Mouse (Mus musculus) liver, adult (tissue): Measurements from ENCODE around the gene Nt5c2.

ENCODE experiments used
- GATA4 ChIP-seq: IDR thresholded peaks from 2 replicates; pipeline ENCODE4 v1.6.1; 2014; ENCODE audit warnings: mild to moderate bottlenecking, low read length; ENCODE audit not compliant: insufficient replicate concordance

The Nt5c2 gene

DNA sequence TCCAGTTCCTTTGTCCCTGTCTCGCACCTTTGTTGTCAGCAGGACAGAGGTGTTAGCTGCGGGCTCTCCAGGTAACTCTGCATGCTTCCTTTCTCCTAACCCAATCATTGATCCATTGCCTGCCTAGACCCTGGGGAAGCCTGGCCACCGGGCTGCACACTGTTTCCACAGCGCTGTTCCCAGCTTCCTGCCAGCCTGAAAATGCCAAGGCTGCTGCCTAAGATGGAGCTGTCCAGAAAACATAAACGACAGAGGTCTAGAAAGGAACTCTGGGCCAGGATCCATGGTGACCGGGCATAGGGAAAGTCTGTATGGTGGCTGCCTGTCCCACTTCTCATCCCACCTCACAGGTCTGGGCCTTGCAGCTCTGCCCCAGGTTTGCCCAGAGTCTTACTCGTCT is 143.3 kb downstream of the Nt5c2 start:
- no peak for TF ChIP-seq GATA4

GRCm38 (mm10) chr19:46871096-46871495 is 143.9 kb downstream of the Nt5c2 start:
- TF ChIP-seq GATA4 = no peak

DNA sequence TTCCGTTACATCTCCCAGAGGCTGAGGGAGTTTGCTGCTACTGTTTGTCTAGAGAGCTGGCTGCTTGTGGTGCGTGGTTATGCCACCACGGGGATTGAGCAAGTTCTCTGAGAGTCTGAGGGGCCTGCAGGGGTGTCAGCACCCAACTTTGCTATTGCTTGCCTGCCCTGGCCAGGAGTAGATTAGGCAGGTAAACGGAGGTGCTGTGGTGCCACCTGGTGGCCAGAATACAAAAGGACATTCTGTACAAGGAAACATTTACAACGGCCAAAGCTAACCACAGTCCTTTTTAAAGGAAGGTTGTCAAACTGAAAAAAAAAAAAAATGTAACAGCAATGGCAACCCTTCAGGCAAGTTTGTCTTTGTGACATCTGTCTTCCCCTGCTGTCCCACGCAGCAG is 145.4 kb downstream of the Nt5c2 start:
- no peak for TF ChIP-seq GATA4

GRCm38 (mm10) chr19:46869049-46869448 is 145.9 kb downstream of the Nt5c2 start:
- no peak for TF ChIP-seq GATA4

GRCm38 (mm10) chr19:46865381-46865780 is 149.6 kb downstream of the Nt5c2 start:
- no peak for TF ChIP-seq GATA4

- no peak for TF ChIP-seq GATA4
Measured at GRCm38 (mm10) chr19:46864731-46865331, 150.1 kb downstream of the Nt5c2 start.

DNA sequence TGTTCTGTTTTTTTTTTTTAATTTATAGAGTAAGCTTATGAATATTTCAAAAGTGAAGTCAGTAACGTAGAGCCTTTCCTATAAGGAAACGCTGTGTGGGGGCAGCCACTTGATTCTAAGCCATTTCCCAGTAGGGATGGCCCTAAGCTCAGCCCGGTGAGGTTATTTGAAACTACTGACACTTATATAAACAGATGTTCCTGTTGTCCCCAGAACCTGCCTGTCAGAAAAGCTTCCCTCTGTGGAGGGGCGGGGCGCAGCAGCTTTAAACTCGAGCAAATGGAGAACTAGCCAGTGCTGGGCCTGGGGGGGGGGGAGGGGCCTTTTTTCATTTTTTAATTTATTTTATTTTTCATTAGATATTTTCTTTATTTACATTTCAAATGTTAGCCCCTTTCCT is 150.9 kb downstream of the Nt5c2 start:
- TF ChIP-seq GATA4 = no peak

- no peak for TF ChIP-seq GATA4
Measured at GRCm38 (mm10) chr19:46863236-46863927, 151.6 kb downstream of the Nt5c2 start.

GRCm38 (mm10) chr19:46862556-46862955 is 152.4 kb downstream of the Nt5c2 start:
- TF ChIP-seq GATA4 = no peak

- TF ChIP-seq GATA4 = no peak
Measured at GRCm38 (mm10) chr19:46858200-46858599, 156.8 kb downstream of the Nt5c2 start.

DNA sequence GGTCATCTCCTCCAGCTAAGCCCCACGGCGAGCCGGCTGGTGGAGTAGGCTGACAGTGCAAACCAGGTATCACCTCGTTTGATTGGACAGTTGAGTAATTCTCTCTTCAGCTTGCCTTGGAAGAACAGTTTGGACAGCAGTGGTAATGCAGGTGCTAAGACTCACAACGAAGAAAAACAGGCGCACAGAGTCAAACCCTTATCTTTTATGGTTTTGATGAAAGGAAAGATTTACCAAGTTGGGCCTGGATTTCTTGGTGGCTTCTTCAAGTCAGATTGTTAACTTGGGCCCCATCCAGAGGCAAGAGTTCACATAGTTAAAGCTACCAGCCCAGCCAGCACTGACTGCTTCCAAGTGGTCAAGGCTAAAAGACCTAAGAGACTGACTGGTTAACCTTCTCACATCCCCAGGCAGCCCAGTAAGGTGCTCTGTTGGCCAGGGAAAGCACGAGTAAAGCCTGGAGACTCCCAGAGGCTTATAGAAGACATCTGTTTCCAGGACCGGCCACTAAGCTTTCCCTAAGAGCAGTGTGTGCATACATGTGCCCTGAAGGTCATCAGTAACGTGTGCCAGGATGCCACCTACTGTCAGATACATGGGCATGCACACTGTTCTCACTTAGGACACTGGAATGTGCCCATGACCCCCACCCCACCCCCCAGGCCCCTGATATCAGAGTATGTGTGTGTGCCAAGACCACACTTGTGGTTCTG is 157.5 kb downstream of the Nt5c2 start:
- TF ChIP-seq GATA4 = no peak

- no peak for TF ChIP-seq GATA4
Measured at GRCm38 (mm10) chr19:46856780-46857179, 158.2 kb downstream of the Nt5c2 start.

DNA sequence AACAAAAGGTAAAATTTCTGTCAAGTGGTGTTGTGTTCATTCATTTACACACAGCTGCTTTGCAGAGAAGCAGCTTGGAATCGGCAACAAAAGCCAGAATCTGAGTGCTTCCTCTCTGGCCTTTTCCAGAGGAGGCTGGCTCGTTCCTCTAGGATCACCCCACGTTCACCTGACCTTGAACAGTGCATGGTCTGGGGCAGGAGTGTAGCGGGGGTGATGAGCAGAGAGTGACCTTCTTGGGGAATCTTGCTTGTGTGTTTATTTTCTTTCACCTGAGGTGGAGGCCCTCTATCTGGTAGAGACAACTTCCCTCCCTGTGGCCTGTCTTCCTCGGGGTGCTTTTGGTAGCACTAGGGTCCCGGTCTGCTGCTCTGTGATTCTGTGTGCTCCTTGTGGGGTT is 158.7 kb downstream of the Nt5c2 start:
- no peak for TF ChIP-seq GATA4

GRCm38 (mm10) chr19:46849443-46849997 is 165.4 kb downstream of the Nt5c2 start:
- TF ChIP-seq GATA4 = no peak

DNA sequence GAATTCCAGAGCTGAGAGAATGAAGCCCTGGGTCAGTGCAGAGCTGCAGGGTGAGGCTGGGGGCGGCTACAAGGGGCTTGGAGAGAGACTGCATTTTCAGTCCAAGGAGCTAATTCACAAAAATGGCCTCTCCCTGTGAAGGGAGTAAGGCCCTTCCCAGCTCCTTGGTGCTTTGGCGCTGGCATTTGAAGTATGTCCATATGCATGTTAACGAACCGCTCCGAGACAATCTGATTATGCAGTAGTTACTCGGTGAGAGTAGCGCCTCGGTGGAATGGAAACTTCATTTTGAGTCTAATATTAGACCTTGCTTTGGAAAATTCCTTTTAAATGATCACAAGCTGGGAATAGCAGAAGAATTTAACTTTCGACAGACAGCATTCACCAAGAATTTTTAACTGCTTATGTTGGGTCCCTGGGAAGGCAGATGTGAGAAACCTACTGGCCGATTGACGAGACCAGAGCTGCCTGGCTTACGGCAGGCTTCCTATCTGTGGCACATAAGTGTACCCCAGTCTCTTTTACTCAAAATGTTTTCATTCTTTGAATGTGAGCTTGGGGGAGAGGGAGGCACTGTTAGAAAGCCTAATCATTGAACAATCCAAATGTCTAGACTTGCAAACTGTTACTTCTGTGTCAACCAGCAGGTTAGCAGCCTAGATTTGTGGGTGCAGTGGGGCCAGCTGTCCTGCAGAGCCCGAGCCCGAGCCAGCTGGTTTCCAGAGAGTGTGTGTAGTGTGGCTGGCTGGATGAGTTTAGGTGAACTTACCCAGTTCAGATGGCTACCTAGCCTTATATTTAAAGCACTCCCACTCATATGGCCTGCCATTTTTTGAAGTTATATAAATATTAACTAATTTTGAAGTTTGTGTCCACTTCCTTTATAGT is 166.3 kb downstream of the Nt5c2 start:
- no peak for TF ChIP-seq GATA4

DNA sequence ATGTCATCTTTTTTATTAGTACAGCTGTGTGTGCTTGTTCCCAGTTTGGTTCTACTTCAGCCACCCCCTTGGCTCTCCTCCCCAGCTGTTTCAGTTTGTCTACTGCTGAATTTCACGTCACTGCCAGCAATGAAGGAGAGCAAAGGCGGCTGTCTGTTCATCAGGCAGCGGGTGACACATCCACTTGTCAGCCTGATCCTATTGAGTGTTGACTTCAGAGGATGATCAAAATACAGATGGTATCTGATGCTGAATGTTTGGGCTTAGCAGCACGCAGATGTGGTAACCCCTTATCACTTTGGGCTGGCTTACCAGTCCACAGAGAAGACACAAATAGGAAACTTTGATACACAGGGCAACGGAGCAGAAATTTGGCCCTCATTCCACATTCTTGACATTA is 168.5 kb downstream of the Nt5c2 start:
- TF ChIP-seq GATA4 = no peak

- TF ChIP-seq GATA4 = no peak
Measured at GRCm38 (mm10) chr19:46846056-46846455, 168.9 kb downstream of the Nt5c2 start.
